Mouse (Mus musculus): Measurements from ENCODE around the gene Plekho1.
A peak's percentile ranks its signal among the peaks of the same experiment; 100 is the strongest.
"Not testable (repeated sequence)": the region's sequence is repeated elsewhere in the genome, so short reads cannot be mapped to it uniquely, and the experiment has no call there.

Plekho1 gene

GRCm38 (mm10) chr3:95978265-95978664 lies 17.5 kb downstream of the Plekho1 start:
- DNase-seq (ENCODE audit: low spot score), result no peak

- not testable (repeated sequence) for DNase-seq (ENCODE audit: low spot score)
Measured at GRCm38 (mm10) chr3:95977587-95977986, 18.2 kb downstream of the Plekho1 start.

- DNase-seq (ENCODE audit: low spot score), result no peak
Measured at GRCm38 (mm10) chr3:95977079-95977478, 18.7 kb downstream of the Plekho1 start.

GRCm38 (mm10) chr3:95972873-95973634 lies 22.7 kb downstream of the Plekho1 start:
- peak; percentile 86 for DNase-seq (ENCODE audit: low spot score)

- DNase-seq (ENCODE audit: low spot score), result no peak
Measured at GRCm38 (mm10) chr3:95972251-95972872, 23.4 kb downstream of the Plekho1 start.

- not testable (repeated sequence) for DNase-seq (ENCODE audit: low spot score)
Measured at GRCm38 (mm10) chr3:95970661-95971060, 25.1 kb downstream of the Plekho1 start.

GRCm38 (mm10) chr3:95969277-95969676 lies 26.5 kb downstream of the Plekho1 start:
- DNase-seq (ENCODE audit: low spot score), result no peak

- peak; percentile 73 for DNase-seq (ENCODE audit: low spot score)
Measured at GRCm38 (mm10) chr3:95965518-95966451, 30.0 kb downstream of the Plekho1 start.

- DNase-seq (ENCODE audit: low spot score), result peak; percentile 47
Measured at GRCm38 (mm10) chr3:95963681-95964080, 32.1 kb downstream of the Plekho1 start.

GRCm38 (mm10) chr3:95963230-95963629 lies 32.6 kb downstream of the Plekho1 start:
- DNase-seq (ENCODE audit: low spot score), result peak; percentile 52

- DNase-seq (ENCODE audit: low spot score), result not testable (repeated sequence)
Measured at GRCm38 (mm10) chr3:95962182-95962581, 33.6 kb downstream of the Plekho1 start.

- DNase-seq (ENCODE audit: low spot score), result no peak
Measured at GRCm38 (mm10) chr3:95959807-95960206, 36.0 kb downstream of the Plekho1 start.

- DNase-seq (ENCODE audit: low spot score), result peak; percentile 68
Measured at GRCm38 (mm10) chr3:95959082-95959481, 36.7 kb downstream of the Plekho1 start.

GRCm38 (mm10) chr3:95957359-95958148 lies 38.2 kb downstream of the Plekho1 start:
- no peak for DNase-seq (ENCODE audit: low spot score)

- DNase-seq (ENCODE audit: low spot score), result no peak
Measured at GRCm38 (mm10) chr3:95955318-95955717, 40.5 kb downstream of the Plekho1 start.

GRCm38 (mm10) chr3:95954648-95955173 lies 41.1 kb downstream of the Plekho1 start:
- DNase-seq (ENCODE audit: low spot score), result not testable (repeated sequence)

- no peak for DNase-seq (ENCODE audit: low spot score)
Measured at GRCm38 (mm10) chr3:95953522-95953921, 42.3 kb downstream of the Plekho1 start.

GRCm38 (mm10) chr3:95953023-95953422 lies 42.8 kb downstream of the Plekho1 start:
- DNase-seq (ENCODE audit: low spot score), result no peak

GRCm38 (mm10) chr3:95951566-95951965 lies 44.2 kb downstream of the Plekho1 start:
- not testable (repeated sequence) for DNase-seq (ENCODE audit: low spot score)

- DNase-seq (ENCODE audit: low spot score), result peak; percentile 94
Measured at GRCm38 (mm10) chr3:95950763-95951551, 44.8 kb downstream of the Plekho1 start.

Measured in embryo, embryonic 10.5 days (tissue).